Mouse (Mus musculus): ENCODE data around the gene Mark2. TPM values are rescaled to one million over a fixed set of nuclear protein-coding genes. Genes with fewer than 3 reads are reported as not detected.
A peak's percentile ranks its signal among the peaks of the same experiment; 100 is the strongest.

The Mark2 gene
- polyA plus RNA-seq, 1 experiment = 239 TPM

DNA sequence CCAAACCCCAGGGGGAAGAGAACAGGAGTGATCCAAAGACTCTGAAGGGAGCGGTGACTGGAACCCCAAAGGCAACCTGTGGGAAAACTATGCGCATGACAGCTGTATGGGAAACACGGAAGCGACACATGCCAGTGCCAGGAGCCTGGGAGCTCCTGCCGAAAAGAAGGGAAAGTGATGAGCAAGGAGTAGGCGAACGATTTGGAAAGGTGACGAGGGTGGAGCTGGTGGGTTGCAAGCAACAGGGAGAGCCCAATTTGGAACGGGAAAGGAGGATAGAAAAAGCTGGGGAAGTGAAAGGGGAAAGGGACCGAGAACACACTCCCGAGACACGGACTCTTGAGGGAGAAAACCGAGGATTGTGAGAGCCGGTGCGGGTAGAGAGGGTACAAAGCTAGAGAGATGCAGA lies 1.3 kb downstream of the Mark2 start:
- no peak for TF ChIP-seq GATA1 (IDR thresholded peaks at IDR 0.05; ENCODE audit: low read length)

DNA sequence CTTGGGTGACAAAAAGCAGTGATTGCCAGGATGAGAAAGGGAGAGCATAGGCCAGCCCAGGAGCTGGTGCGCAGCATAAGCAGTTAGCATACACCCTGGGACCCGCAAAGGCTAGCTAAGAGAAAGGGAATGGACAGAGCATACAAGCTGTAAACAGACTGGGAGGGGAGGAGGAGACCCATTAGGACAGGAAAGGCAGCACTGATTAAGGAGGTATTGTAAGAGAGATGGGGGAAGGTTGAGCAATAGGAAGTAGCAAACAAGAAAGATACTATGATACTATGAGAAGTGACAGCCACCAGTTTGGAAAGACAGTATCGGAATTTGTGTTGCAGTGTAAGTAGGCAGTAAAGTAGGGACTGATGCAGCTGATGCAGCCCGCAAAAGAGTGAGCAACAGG lies 1.8 kb downstream of the Mark2 start:
- no peak for TF ChIP-seq GATA1 (IDR thresholded peaks at IDR 0.05; ENCODE audit: low read length)

DNA sequence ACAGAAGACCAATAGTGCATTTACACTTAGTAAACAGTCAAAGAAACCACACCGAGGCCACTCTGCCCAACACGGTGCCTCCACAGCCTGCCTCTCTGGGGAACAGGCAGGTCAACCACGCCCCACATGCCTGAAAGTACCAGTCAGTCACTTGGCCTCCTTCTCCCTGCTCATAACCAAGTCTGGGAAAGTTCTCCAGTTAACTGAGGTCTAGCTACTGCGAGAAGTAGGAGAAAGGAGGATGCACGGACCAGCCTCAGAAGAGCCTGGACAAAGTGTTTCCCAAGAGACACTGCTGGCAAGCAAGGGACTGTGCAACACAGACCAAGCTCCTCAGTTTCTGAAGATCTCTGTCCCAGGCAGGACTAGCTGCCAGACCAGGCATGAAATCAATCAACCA lies 2.6 kb downstream of the Mark2 start:
- no peak for TF ChIP-seq GATA1 (IDR thresholded peaks at IDR 0.05; ENCODE audit: low read length)

DNA sequence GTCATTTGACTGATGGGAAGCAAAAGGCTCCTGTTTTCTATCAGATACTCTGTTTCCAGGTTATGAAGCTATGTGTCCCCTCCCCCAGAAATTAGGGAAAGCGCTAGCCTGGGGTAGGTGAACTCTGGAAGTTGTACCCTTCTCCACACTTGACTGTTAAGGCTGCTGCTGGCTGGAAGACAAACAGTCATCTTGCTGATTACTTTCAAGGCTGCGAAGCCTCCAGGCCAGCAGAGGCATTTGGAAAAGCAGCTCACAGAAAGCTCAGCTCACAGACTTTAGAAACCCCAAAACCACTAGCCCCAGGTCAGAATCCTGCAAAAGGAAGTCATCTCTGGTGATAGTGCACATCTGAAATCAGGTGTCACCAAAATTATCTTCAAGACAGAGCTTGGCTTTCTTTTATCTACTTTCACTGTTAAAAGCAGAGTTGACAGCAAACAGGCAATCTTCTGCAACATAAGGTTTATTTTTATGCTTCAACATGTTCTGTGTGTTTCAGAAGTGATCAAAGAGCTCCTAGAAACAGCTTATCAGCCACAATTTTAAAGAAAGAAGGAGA lies 3.8 kb downstream of the Mark2 start:
- TF ChIP-seq GATA1 (IDR thresholded peaks at IDR 0.05; ENCODE audit: low read length) = no peak

DNA sequence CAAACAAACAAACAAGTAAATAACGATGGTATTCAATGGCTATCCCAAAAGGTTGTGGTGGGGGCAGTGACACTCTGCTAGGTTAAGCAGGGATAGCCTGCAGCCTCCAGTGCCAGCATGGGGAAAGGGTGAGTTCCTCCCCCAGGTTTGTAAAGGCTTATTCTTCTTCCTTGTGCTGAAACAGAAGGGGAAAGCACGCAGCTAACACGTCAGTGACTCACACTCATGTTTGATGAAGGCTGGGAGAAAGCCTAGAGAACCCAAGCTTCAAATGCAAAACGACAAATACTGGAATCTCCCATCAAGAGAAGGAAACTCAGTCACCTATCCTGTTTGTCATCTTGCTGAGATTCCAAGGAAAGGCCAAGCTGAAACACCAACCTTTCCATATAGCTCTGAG lies 6.0 kb downstream of the Mark2 start:
- no peak for TF ChIP-seq GATA1 (IDR thresholded peaks at IDR 0.05; ENCODE audit: low read length)

DNA sequence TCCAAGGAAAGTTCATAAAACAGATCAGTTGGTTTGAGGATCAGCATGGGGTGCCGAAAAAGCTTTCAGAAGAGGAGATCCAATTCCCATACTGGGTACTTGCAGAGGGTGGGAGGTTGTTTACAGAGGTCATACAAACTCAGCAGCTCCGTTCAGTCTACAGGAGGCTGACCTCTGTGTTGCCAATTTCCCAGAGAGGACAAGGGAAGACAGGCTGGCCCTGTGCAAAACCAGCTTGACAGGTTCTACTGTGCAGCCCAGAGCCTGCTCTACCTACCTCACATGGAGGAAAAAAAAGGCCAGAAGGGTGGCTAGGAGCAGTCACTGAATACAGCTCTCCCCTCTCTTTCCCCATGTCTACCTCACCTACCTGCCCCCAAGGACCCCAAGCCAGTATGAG lies 7.6 kb downstream of the Mark2 start:
- no peak for TF ChIP-seq GATA1 (IDR thresholded peaks at IDR 0.05; ENCODE audit: low read length)

DNA sequence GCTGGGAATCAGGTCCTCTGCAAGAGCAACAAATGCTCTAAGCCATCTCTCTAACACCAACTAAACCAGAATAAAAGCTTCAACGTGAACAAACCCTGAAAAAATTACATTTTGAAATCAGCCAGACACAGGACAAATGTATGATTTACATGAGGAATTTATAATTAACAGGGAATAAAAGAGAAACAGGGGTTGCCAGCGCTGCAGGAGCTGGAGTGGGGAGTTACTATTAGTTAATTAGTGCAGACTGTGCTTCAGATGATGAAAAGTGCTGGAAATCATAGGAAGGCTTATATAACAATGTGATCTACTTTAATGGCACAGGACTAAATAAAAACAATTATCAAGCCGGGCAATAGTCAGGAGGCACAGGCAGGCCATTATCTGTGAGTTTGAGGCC lies 20.3 kb downstream of the Mark2 start:
- no peak for TF ChIP-seq GATA1 (IDR thresholded peaks at IDR 0.05; ENCODE audit: low read length)

DNA sequence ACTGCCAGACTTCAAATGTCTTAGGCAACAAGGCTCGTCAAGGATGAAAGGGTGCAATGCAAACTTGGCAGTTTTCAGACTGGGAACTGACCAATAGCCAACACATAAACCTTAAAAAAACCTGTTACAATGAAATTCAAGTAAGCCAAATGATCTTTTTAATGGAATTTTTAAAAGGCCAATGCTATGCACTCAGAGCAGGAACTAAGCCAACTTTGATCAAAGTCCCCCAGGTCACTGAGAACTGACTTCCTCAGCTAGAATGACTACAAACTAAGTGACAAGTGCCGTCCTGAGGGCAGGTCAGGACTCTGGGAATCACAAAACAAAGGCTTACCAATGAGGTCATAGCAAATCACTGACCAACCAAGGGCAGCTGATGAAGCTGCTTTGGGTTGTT lies 21.5 kb downstream of the Mark2 start:
- no peak for TF ChIP-seq GATA1 (IDR thresholded peaks at IDR 0.05; ENCODE audit: low read length)

DNA sequence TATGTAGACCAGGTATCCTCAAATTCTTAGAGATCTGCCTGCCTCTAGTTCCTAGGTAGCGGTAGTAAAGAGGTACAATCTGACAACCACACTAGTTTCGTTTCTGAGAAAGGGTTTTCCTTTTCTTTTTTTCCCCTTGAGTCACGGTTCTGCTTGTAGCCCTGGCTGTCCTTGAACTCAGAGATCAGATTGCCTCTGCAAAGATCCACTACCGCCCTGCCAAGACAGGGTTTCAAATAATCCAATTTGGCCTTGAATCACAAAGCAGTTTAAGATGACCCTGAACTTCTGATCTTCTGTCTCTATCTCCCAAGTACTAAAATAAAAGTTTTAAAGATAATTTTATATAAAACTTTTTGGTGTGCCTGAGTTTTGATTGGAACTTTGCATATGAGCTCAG lies 23.9 kb downstream of the Mark2 start:
- TF ChIP-seq GATA1 (IDR thresholded peaks at IDR 0.05; ENCODE audit: low read length) = no peak

DNA sequence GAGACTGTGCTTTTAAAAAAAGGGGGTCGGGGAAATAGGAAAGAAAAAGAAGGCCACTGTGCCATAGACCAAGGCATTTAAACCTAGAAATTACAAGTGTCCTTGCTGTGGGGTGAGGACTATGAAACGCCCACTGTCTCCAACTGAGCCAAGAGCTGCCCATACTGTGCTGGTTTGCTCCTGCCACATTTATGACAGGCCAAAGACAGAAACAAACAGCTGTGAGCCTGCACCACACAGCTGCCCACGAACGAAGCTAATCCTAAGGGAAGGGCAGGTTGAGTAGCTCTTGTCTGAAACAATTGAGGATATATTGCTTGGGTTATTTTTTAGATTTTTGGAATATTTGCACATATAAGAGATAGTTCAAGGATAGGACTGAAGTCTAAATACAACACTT lies 24.8 kb downstream of the Mark2 start:
- no peak for TF ChIP-seq GATA1 (IDR thresholded peaks at IDR 0.05; ENCODE audit: low read length)

DNA sequence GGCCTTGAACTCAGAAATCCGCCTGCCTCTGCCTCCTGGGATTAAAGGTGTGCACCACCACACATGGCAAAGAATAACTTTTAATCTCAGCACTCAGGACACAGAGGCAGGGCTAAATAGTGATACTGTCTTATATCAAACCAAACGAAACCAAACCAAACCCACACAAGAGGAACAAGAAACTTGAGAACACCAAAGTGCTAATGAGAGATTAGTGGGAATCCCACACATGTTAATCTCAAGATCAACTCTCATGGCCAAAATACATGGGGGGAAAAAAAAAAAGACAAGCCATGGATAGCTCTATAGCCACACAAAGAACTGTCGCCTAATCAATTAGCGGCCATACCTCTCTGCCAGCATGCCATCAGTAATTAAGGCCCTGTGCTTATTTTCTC lies 26.1 kb downstream of the Mark2 start:
- peak; percentile 24 for TF ChIP-seq GATA1 (IDR thresholded peaks at IDR 0.05; ENCODE audit: low read length)

DNA sequence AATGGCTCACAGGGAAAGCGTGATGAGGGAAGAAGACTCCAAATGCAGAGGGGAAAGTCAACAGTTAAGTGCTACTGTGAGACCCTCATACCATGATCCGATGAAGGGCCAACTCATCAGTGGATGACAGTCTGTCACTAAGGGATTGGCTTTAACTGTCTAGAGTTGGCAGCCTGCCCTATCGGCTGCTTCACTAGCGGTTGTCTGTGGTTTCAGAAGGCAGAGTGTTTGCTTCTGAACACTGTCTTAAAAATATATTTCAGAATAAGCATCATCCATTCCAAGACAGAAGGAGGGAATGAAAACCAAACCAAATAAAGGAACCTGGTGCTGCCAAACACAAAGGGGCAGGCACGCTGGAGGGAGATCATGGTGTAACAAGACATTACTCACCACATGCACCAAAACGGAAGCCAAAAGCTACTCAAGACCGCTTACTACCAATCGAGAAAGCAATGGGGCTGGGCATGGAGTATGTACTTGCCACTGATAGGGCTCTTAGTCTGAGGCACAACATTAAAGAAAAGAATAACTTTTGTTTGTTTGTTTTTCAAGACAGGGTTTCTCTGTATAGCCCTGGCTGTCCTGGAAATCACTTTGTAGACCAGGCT lies 26.6 kb downstream of the Mark2 start:
- TF ChIP-seq GATA1 (IDR thresholded peaks at IDR 0.05; ENCODE audit: low read length) = no peak

DNA sequence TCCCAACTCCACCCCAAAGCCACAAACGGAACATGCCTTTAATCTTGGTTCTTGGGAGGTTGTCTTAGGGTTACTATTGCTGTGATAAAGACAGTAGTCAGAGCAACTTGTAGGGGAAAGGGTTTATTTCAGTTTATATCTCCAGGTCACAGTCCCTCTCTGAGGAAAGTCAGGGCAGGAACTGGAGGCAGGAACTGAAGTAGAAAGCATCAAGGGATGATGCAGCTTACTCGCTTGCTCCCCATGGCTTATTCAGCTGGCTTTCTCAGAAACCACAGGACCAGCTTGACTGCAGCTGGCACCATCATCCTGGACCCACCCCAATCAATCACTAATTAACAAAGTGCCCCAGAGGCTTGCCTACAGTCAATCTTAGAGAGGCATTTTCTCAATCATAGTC lies 28.0 kb downstream of the Mark2 start:
- TF ChIP-seq GATA1 (IDR thresholded peaks at IDR 0.05; ENCODE audit: low read length) = no peak

DNA sequence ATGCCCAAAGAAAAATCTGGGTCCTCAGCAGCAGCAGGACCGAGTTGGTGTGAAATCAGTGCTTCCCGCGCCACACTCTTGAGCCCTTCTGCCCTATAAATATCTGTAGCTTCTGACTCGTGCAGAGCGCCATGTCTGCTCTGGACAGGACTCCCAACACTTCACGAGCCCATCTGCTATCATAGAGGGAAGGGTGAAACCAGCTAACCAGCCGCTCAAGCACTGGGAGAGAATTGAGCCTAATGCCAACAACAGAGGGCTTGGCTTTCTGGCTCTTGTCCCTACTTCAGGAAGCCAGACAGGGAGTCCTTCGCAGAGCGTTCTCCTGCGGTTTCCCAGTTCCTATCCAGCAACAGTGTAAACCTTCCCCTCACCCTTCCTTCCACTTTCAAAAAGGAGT lies 30.4 kb downstream of the Mark2 start:
- no peak for TF ChIP-seq GATA1 (IDR thresholded peaks at IDR 0.05; ENCODE audit: low read length)

DNA sequence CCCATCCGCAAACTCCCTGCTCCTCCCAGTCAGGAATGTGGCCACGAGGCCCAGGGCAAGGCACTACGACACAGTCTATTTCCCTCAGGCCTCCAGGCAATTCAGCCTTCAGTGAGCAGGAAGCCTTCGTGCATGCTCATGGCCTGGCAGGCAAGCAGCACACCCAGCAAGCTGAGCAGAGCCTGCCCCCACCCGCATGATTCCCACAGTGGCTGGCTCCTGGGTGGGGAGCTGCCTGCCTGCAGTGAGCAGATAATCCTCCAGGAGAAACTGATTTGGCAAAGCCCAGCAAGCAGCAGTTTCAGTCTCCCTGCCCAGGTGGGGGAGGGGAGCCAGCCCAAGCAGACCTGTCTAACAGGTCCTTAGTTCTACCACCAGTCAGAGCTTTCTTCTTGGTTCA lies 31.0 kb downstream of the Mark2 start:
- no peak for TF ChIP-seq GATA1 (IDR thresholded peaks at IDR 0.05; ENCODE audit: low read length)

DNA sequence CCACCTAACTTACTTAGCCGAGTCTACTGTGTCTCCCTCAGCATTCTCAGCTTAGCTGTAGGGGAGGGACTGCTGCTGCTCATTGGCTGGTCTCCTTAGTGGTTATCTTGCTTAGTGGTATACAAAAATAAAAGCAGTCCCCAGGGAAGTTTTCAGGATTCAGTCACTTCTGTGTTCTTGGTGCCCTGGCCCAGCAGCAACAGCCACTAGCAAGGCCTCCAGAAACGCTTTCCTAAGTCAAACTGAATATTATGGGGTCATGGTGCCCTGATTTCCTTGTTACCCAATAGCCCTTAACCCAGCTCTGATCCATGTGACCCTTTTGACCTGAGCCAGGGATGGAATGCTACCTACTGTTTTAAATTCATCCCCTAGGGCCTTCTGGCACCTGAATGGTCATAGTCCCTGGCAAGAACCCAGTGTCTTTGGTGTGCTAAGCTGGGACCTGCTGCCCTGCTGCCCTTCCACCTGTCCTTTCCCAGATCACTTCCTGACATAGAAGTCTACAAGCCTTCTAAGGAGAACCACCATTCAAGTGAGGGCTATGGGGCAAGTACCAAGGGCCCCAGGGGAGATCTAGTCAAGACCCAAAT lies 31.8 kb downstream of the Mark2 start:
- no peak for TF ChIP-seq GATA1 (IDR thresholded peaks at IDR 0.05; ENCODE audit: low read length)

DNA sequence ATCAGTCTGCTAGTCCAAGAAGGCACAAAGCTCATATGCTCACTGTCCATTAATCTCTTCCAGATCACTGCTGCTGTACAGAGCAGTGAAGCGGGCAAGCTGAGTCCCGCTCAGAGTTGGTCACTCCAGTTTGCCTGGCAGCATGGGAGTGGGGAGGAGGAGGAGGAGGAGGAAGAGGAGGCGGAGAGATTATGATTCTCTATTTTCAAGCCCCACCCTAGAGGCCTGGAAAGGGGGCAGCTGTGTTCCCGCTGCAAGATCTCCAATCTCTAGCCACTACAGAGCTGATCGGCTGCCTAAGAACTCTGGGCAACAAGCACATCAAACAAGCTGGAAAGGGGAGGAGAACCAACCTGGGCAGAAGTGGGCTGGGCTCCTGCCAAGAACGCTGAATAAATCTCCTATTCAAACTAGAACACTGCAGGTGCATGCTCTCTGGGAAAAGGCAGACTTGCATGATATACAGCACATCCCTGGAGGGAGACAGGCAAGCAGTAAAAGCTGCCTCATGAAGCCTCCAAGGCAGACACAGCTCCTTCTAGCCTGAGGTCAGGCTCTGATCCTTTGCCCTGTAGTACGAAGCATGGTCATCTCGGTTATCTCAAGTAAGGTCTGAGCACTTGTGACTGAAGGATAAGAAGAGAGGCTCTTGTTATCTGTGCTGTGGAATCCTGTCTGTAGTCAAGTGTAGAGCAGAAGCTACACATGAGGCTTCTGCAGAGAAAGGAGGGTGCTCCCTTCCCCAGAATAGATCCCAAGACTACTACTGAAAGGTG lies 33.5 kb downstream of the Mark2 start:
- peak; percentile 42 for TF ChIP-seq GATA1 (IDR thresholded peaks at IDR 0.05; ENCODE audit: low read length)
